Mouse (Mus musculus): Measurements from ENCODE around the gene Gba2.
"Not testable (repeated sequence)": the region's sequence is repeated elsewhere in the genome, so short reads cannot be mapped to it uniquely, and the experiment has no call there.

DNA sequence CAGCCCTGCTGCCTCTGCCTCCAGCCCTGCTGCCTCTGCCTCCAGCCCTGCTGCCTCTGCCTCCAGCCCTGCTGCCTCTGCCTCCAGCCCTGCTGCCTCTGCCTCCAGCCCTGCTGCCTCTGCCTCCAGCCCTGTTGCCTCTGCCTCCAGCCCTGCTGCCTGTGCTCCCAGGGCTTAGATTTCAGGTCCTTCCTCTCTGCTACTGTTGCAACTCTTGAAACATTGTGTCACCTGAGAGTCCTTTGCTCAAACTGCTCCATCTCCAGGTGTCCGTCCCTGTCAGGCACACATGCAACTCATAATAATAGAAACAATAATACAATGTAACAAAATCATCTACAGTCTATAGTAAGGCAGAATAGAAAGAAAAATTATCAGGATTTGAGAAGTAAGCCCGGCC, 17.9 kb upstream of the Gba2 start:
- TF ChIP-seq CTCF (IDR thresholded peaks at IDR 0.05; ENCODE audit: low read depth); EP300 (optimal IDR thresholded peaks at IDR 0.05): not testable (repeated sequence)

Data from stomach, postnatal 0 days (tissue).